Mouse (Mus musculus) frontal cortex, postnatal 36 days (tissue): ENCODE measurements at regions not wholly inside any gene's neighbourhood (a gene's known extent, or its start where the extent isn't known, plus 50 kb on each side); places are given as distances from the start of the nearest gene placed in this dataset.
A peak's percentile ranks its signal among the peaks of the same experiment; 100 is the strongest.

Experiments used
- DNase-seq, 2 experiments: peaks; one replicate each; pipeline ENCODE4 v3.0.0; 2022; ENCODE audit warnings: low spot score in 2 of 2

DNA sequence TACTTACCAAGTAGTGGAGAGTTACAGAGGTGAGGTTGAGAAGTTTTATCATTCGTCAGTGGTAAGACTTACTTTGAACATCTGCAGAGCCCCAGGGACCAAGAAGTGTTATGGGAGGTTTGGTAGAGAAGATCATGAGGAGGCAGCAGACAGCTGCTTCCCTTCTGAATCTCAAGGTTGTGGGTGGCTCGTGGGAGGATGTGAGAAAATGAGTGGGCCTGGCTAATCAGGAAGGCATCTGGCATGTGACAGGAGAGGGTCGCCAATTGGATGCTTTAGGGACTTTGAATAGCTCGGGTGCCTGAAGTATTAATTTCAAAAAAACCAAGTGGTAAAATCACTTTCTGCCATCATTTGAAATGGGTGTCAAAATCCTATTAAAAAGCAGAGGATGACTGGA, 258.9 kb downstream of the Sqor start:
- peak; percentile 71 to 79 for DNase-seq

GRCm38 (mm10) chr2:123024380-123024779, 259.3 kb downstream of the Sqor start:
- DNase-seq = no peak

DNA sequence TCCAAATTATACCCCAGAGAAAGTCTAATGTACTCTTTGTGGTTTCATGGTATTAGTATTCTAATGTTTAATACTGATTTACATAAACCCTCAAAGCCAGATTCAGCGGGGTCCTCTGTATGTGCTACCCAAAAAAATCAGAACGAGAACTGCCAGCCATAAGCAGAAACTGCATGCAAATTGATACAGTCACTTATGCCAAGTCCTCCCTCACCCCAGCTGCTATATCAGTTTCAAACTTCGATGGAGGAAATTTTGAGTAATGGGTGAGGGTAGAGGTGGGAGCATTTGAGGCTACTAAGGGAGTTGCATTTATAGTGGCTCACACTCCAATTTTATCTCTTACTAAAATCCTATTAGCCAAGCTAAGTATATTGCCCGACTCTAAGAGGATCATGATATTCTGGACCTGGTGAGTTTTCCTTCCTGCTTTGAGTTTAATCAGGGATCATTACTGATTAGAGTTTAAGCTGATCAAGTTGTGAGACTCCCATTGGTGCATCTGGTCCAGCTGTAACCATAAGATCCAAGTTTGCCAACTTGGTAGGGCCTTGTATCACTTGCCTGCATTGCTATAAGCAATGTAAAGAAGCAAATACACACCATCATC, 260.0 kb downstream of the Sqor start:
- peak; percentile 18 to 54 for DNase-seq

- DNase-seq = no peak
Measured at GRCm38 (mm10) chr2:123047321-123047720, 282.3 kb downstream of the Sqor start.

DNA sequence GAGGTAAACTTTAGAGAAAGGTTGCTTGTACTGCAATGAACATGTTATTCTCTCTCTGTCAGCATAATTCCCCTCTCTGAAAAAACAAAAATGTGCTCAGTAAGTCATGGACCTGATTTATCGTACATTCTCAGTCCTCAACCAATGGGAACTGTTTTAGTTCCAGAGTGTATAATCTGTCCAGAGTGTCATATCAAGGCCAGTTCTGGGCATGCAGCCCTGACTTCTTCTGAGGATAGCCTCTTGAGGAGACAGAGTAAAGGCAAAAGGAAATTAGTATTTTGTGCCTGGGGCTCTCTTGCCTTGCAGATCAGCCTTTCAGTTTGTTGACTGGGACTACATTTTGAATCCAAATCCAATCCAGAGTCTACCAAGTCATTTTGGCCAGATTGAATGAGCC, 299.6 kb downstream of the Sqor start:
- no peak for DNase-seq

DNA sequence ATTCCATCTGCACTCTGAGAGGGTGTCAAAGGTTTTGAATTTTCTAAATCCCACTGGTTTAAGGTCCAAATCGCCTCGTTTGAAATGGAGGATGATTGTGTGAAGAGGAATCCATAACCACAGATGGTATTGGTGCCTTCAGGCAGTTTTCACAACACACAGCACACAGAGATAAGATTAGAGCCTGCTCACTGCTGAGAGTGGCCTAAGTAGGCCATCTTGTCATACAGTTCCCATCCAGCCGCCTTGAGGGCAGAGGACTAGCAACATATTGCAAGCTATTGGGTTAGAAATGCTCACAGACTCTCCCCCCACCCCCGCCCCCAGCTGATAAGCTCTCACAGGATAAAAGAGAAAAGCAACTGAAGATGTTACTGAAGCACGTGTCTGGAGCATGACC, 303.8 kb downstream of the Sqor start:
- DNase-seq = no peak

- DNase-seq = peak in 1 of 2 experiments; percentile 24
Measured at GRCm38 (mm10) chr2:123072653-123073052, 307.6 kb downstream of the Sqor start.

DNA sequence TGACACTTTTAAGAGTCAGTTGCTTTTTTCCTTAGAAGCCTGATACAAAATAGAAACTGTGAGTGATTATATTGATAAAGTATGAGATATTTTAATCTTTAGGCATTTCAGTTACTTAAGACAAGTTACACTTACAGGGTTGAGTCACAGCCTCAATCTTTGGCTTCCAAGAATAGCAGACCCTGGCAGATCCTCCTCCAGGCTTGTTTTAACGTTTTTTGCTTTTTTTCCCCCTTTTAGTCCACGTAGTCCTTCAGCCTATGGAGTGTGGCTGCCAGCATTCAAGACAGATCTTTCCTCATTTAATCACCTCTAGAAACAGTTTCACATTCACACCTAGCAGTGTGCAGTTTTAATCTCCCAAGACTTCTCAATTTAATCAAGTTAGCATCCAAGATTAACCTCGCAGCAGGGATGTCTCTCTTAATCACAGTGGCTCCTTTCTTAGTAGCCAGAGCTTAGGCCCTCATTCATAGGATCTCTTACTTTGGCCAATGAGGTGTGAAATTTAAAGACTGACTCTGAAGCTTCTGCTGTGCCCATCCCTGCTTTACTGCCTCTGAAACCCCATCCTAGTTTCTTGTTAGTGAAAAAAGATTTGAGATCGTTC, 308.5 kb downstream of the Sqor start:
- peak in 1 of 2 experiments; percentile 37 for DNase-seq

GRCm38 (mm10) chr2:123092726-123093125, 327.7 kb downstream of the Sqor start:
- DNase-seq = no peak

DNA sequence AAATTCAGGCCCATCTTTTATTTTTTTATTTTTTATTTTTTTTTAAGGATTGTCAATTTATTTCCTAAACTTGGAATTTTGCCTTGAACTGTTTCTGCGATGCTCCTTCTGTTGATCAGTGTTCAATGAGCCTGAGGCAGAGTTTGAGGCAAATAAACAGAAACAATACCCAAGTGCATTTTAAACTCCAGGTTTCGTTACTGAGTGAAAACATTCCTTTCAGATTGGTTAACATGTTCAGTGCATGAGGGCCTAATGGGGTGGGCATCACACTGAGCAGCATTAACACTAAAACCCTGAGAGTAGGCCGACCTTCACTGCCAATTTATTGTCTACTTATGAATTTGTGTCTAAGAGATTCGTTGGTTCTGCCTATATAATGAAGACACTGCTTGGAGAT, 338.5 kb downstream of the Sqor start:
- no peak for DNase-seq

DNA sequence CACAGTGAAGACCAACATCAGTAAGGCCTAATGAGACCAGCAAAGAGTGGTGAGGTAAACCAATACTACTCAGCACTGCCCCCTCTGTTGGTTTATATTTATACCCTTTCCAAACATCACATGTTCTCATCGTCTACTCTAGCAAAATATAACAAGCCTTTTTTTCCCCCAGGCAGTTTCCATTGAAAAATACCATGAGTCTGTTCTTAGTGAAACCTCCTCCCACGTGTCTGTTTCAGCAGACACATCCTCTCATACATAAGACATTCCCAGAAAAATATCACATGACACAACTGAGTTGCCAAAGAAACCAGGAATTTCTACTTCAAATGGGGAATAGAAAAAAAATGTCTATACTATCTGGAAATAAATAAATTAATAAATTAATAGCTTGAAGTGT, 366.5 kb downstream of the Sqor start:
- no peak for DNase-seq

GRCm38 (mm10) chr2:123153170-123153569, 388.1 kb downstream of the Sqor start:
- DNase-seq = peak in 1 of 2 experiments; percentile 13

GRCm38 (mm10) chr2:123165384-123165783, 400.3 kb downstream of the Sqor start:
- no peak for DNase-seq

GRCm38 (mm10) chr2:123170611-123171010, 405.6 kb downstream of the Sqor start:
- no peak for DNase-seq

DNA sequence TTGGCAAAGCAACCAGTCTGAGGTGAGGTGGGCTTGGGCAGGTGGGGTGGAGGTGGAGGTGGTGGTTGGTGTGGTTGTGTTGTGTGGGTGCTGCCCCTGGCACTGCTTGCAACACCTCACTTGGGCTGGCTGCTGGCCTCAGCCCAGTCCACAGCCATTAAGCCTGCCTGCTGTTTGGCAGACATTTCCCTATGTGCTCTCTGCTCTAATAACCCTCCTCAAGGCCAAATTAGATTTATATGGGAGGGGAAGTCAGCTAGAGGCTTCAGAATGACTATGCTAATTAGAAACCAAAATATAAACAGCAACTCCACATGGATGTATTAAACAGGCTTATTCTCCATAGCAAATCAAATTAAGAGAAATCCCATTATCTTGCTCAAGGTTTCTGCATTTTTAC, 417.2 kb downstream of the Sqor start:
- DNase-seq = no peak

- no peak for DNase-seq
Measured at GRCm38 (mm10) chr2:123190795-123191582, 426.0 kb downstream of the Sqor start.

DNA sequence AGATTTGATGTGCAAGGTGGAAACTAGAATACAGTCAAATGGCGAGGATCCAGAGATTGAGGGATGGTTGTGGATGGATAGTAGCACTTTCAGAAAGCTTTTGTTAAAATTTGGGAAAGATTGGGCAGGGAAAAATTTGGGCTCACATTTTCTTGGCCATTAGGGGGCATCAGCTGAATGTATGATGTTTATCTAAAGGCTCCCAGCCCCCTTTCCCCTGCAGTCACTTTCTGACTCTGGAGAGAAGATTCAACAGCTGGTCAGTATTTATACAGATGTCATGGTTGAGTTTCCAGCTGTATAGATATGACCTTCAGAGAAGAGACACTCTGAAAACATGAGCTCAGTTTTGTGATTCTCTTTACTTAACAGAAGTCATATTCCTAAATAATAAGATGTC, 429.5 kb downstream of the Sqor start:
- peak; percentile 4 to 35 for DNase-seq
